Mouse (Mus musculus): ENCODE results near the gene Rab34. TPM values are rescaled to one million over a fixed set of nuclear protein-coding genes. Genes with fewer than 3 reads are reported as not detected.
A peak's percentile ranks its signal among the peaks of the same experiment; 100 is the strongest.

Gene Rab34
- total and polyA plus RNA-seq, 2 experiments from 2014 or later: 37.1 to 55.1 TPM

GRCm38 (mm10) chr11:78213086-78213817, 25.0 kb downstream of the Rab34 start:
- peaks cover 96% of the 10 kb centered on the region for H3K36me3 ChIP-seq (replicated peaks; ENCODE audit: control insufficient read depth, insufficient read depth, low read length)
- TF ChIP-seq EP300 (IDR thresholded peaks at IDR 0.05; ENCODE audit: low read depth) (no peak), CTCF (IDR thresholded peaks at IDR 0.05; ENCODE audit: low read depth) (no peak)
- 89% methylated on average over 14 of the region's 14 CpGs for WGBS
- no peak overlapping the region for H3K4me2 ChIP-seq (ENCODE audit: low read depth, low read length)
- no peak for DNase-seq (ENCODE audit: low spot score)
- H3K4me1 ChIP-seq (ENCODE audit: control insufficient read depth, insufficient read depth): no peaks in the 10 kb centered on the region
- H3K4me3 ChIP-seq (ENCODE audit: low read depth, low read length): no peak overlapping the region
- H3K9me3 ChIP-seq (replicated peaks; ENCODE audit: control insufficient read depth, low read length): no peaks in the 10 kb centered on the region
- H3K27ac ChIP-seq (ENCODE audit: low read depth): no peak overlapping the region
- H3K27me3 ChIP-seq (ENCODE audit: control insufficient read depth, insufficient read depth, low read length): no peaks in the 10 kb centered on the region
- no peak overlapping the region for H3K9ac ChIP-seq (replicated peaks; ENCODE audit: low read depth, low read length)
- ATAC-seq (ENCODE audit: insufficient read depth, low read depth): no peak

GRCm38 (mm10) chr11:78215709-78216317, 27.6 kb downstream of the Rab34 start:
- Histone ChIP-seq H3K36me3 (replicated peaks; ENCODE audit: control insufficient read depth, insufficient read depth, low read length) (peaks cover 95% of the 10 kb centered on the region), H3K4me2 (ENCODE audit: low read depth, low read length) (no peak overlapping the region), H3K27ac (ENCODE audit: low read depth) (no peak overlapping the region), H3K4me3 (ENCODE audit: low read depth, low read length) (no peak overlapping the region), H3K9me3 (replicated peaks; ENCODE audit: control insufficient read depth, low read length) (no peaks in the 10 kb centered on the region), H3K4me1 (ENCODE audit: control insufficient read depth, insufficient read depth) (no peaks in the 10 kb centered on the region), H3K27me3 (ENCODE audit: control insufficient read depth, insufficient read depth, low read length) (no peaks in the 10 kb centered on the region), H3K9ac (replicated peaks; ENCODE audit: low read depth, low read length) (no peak overlapping the region)
- DNase-seq (ENCODE audit: low spot score) (no peak), ATAC-seq (ENCODE audit: insufficient read depth, low read depth) (no peak)
- 82% methylated on average over 11 of the region's 11 CpGs for WGBS
- no peak for TF ChIP-seq CTCF (IDR thresholded peaks at IDR 0.05; ENCODE audit: low read depth)
- TF ChIP-seq EP300 (IDR thresholded peaks at IDR 0.05; ENCODE audit: low read depth): no peak

DNA sequence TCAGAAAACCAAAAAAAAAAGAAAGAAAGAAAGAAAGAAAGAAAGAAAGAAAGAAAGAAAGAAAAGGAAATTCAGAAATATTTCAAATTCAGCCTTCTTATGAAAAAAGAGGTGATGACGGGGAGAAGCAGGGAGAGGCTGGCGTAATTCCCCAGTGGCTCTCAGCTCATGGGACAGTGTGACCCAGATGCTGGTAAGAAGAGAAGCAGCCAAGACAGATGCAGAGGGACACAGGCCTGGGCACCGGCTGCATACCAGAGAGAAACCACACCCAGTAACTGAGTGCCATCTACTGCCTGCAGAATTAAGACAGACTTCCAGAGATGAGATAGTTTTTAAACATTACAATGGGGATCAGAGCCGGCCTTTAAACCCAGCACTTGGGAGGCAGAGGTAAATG, 35.4 kb downstream of the Rab34 start:
- H3K27ac ChIP-seq (ENCODE audit: low read depth): no peak overlapping the region
- H3K9me3 ChIP-seq (replicated peaks; ENCODE audit: control insufficient read depth, low read length): no peaks in the 10 kb centered on the region
- no peak overlapping the region for H3K4me3 ChIP-seq (ENCODE audit: low read depth, low read length)
- H3K4me2 ChIP-seq (ENCODE audit: low read depth, low read length): no peak overlapping the region
- H3K4me1 ChIP-seq (ENCODE audit: control insufficient read depth, insufficient read depth): no peaks in the 10 kb centered on the region
- 84% methylated on average over 4 of the region's 4 CpGs for WGBS
- peaks cover 98% of the 10 kb centered on the region for H3K36me3 ChIP-seq (replicated peaks; ENCODE audit: control insufficient read depth, insufficient read depth, low read length)
- no peak for ATAC-seq (ENCODE audit: insufficient read depth, low read depth)
- DNase-seq (ENCODE audit: low spot score): no peak
- H3K9ac ChIP-seq (replicated peaks; ENCODE audit: low read depth, low read length): no peak overlapping the region
- TF ChIP-seq EP300 (IDR thresholded peaks at IDR 0.05; ENCODE audit: low read depth): no peak
- H3K27me3 ChIP-seq (ENCODE audit: control insufficient read depth, insufficient read depth, low read length): no peaks in the 10 kb centered on the region

GRCm38 (mm10) chr11:78231518-78231917, 43.3 kb downstream of the Rab34 start:
- H3K9me3 ChIP-seq (replicated peaks; ENCODE audit: control insufficient read depth, low read length): no peaks in the 10 kb centered on the region
- TF ChIP-seq EP300 (IDR thresholded peaks at IDR 0.05; ENCODE audit: low read depth) (no peak), CTCF (IDR thresholded peaks at IDR 0.05; ENCODE audit: low read depth) (no peak)
- no peaks in the 10 kb centered on the region for H3K4me1 ChIP-seq (ENCODE audit: control insufficient read depth, insufficient read depth)
- H3K27me3 ChIP-seq (ENCODE audit: control insufficient read depth, insufficient read depth, low read length): no peaks in the 10 kb centered on the region
- WGBS: 82% methylated on average over 6 of the region's 6 CpGs
- H3K4me2 ChIP-seq (ENCODE audit: low read depth, low read length): no peak overlapping the region
- no peak for DNase-seq (ENCODE audit: low spot score)
- H3K4me3 ChIP-seq (ENCODE audit: low read depth, low read length): no peak overlapping the region
- no peak overlapping the region for H3K9ac ChIP-seq (replicated peaks; ENCODE audit: low read depth, low read length)
- H3K27ac ChIP-seq (ENCODE audit: low read depth): no peak overlapping the region
- ATAC-seq (ENCODE audit: insufficient read depth, low read depth): no peak
- peaks cover 77% of the 10 kb centered on the region for H3K36me3 ChIP-seq (replicated peaks; ENCODE audit: control insufficient read depth, insufficient read depth, low read length)

DNA sequence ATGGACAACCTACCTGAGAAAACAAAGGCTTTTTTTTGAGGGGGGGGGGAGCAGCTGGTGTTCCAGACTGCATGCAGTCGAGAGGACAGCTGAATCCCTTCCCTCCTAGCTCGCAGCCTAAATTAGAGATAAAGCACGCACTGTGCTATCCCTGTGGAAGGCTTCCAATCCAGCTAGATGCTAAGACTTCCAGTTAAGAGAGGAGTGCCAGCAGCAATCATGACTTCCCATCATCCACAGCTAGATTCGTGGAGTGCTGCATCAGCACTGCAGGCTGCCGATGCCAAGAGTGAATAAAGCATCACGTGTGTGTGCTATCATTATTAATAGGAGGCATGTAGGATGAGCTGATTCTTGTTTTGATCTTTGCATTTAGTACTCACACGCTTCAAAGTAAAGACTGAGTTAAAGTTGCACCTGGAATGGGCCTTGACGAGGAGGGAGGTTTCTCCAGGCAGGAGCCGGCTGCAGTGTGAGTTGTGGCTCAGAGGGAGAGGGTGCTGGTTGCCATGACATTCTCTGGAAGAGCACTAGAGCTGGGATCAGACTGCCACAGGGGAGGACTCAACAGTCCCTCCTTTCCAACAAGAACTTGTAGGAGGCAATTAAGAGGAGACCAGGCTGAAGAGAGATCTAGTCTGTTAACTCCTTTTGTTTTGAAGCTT, 52.1 kb downstream of the Rab34 start:
- Histone ChIP-seq H3K27me3 (ENCODE audit: control insufficient read depth, insufficient read depth, low read length) (no peaks in the 10 kb centered on the region), H3K36me3 (replicated peaks; ENCODE audit: control insufficient read depth, insufficient read depth, low read length) (peaks cover 11% of the 10 kb centered on the region), H3K27ac (ENCODE audit: low read depth) (peak overlapping the region; percentile 30; the same call in 1 of the 2 replicates), H3K4me1 (ENCODE audit: control insufficient read depth, insufficient read depth) (peaks cover 15% of the 10 kb centered on the region), H3K4me2 (ENCODE audit: low read depth, low read length) (no peak overlapping the region), H3K4me3 (ENCODE audit: low read depth, low read length) (no peak overlapping the region), H3K9me3 (replicated peaks; ENCODE audit: control insufficient read depth, low read length) (no peaks in the 10 kb centered on the region), H3K9ac (replicated peaks; ENCODE audit: low read depth, low read length) (no peak overlapping the region)
- TF ChIP-seq EP300 (IDR thresholded peaks at IDR 0.05; ENCODE audit: low read depth) (no peak), CTCF (IDR thresholded peaks at IDR 0.05; ENCODE audit: low read depth) (no peak)
- no peak for DNase-seq (ENCODE audit: low spot score)
- no peak for ATAC-seq (ENCODE audit: insufficient read depth, low read depth)
- 51% methylated on average over 9 of the region's 9 CpGs for WGBS

Small RNAs within 50 kb of the gene (microRNA-seq; reads per million reads assigned to microRNA genes)
- gene Mir7653: not detected

Other genes starting within 250 kb of the Rab34 start
- gene Phf12, start 205.7 kb upstream of the Rab34 start, total RNA-seq (2014; rRNA removed; ENCODE audit: low replicate concordance): 19.2 and 25.1 TPM in 2 replicates
- gene Phf12, start 205.7 kb upstream of the Rab34 start, polyA plus RNA-seq (2015; fragmentation: Nextera tagmentation; extraction: Ambion mirVana): 5.6 and 7.3 TPM in 2 replicates
- gene Dhrs13, start 156.2 kb upstream of the Rab34 start, total RNA-seq (2014; rRNA removed; ENCODE audit: low replicate concordance): 7.3 and 9.4 TPM in 2 replicates
- gene Dhrs13, start 156.2 kb upstream of the Rab34 start, polyA plus RNA-seq (2015; fragmentation: Nextera tagmentation; extraction: Ambion mirVana): 7.7 and 8.6 TPM in 2 replicates
- gene Flot2, start 150.5 kb upstream of the Rab34 start, total RNA-seq (2014; rRNA removed; ENCODE audit: low replicate concordance): 77.9 and 111 TPM in 2 replicates
- gene Flot2, start 150.5 kb upstream of the Rab34 start, polyA plus RNA-seq (2015; fragmentation: Nextera tagmentation; extraction: Ambion mirVana): 91.3 and 95.0 TPM in 2 replicates
- gene Eral1, start 108.0 kb upstream of the Rab34 start, total RNA-seq (2014; rRNA removed; ENCODE audit: low replicate concordance): 33.5 and 40.8 TPM in 2 replicates
- 19.7 TPM in 2 replicates for gene Eral1, start 108.0 kb upstream of the Rab34 start, polyA plus RNA-seq (2015; fragmentation: Nextera tagmentation; extraction: Ambion mirVana)
- 10.8 and 24.6 TPM in 2 replicates for gene Fam222b, start 93.8 kb upstream of the Rab34 start, total RNA-seq (2014; rRNA removed; ENCODE audit: low replicate concordance)
- gene Fam222b, start 93.8 kb upstream of the Rab34 start, polyA plus RNA-seq (2015; fragmentation: Nextera tagmentation; extraction: Ambion mirVana): 11.1 TPM in 2 replicates
- gene Traf4, start 22.8 kb upstream of the Rab34 start, total RNA-seq (2014; rRNA removed; ENCODE audit: low replicate concordance): 25.1 and 42.6 TPM in 2 replicates
- 21.2 and 22.9 TPM in 2 replicates for gene Traf4, start 22.8 kb upstream of the Rab34 start, polyA plus RNA-seq (2015; fragmentation: Nextera tagmentation; extraction: Ambion mirVana)
- 24.6 and 27.2 TPM in 2 replicates for gene Nek8, start 11.8 kb upstream of the Rab34 start, total RNA-seq (2014; rRNA removed; ENCODE audit: low replicate concordance)
- 8.1 and 9.1 TPM in 2 replicates for gene Nek8, start 11.8 kb upstream of the Rab34 start, polyA plus RNA-seq (2015; fragmentation: Nextera tagmentation; extraction: Ambion mirVana)
- gene Tlcd1, start 11.7 kb upstream of the Rab34 start, total RNA-seq (2014; rRNA removed; ENCODE audit: low replicate concordance): 19.9 and 24.1 TPM in 2 replicates
- 15.1 and 16.8 TPM in 2 replicates for gene Tlcd1, start 11.7 kb upstream of the Rab34 start, polyA plus RNA-seq (2015; fragmentation: Nextera tagmentation; extraction: Ambion mirVana)
- 473 and 508 TPM in 2 replicates for gene Rpl23a, start 4.8 kb upstream of the Rab34 start, total RNA-seq (2014; rRNA removed; ENCODE audit: low replicate concordance)
- 719 and 776 TPM in 2 replicates for gene Rpl23a, start 4.8 kb upstream of the Rab34 start, polyA plus RNA-seq (2015; fragmentation: Nextera tagmentation; extraction: Ambion mirVana)
- gene Proca1, start 5.0 kb downstream of the Rab34 start, total RNA-seq (2014; rRNA removed; ENCODE audit: low replicate concordance): not detected in 2 replicates
- gene Proca1, start 5.0 kb downstream of the Rab34 start, polyA plus RNA-seq (2015; fragmentation: Nextera tagmentation; extraction: Ambion mirVana): 2.1 and 3.2 TPM in 2 replicates
- 62.5 and 101 TPM in 2 replicates for gene Sdf2, start 57.3 kb downstream of the Rab34 start, total RNA-seq (2014; rRNA removed; ENCODE audit: low replicate concordance)
- gene Sdf2, start 57.3 kb downstream of the Rab34 start, polyA plus RNA-seq (2015; fragmentation: Nextera tagmentation; extraction: Ambion mirVana): 58.9 and 64.3 TPM in 2 replicates
- 12.1 and 17.0 TPM in 2 replicates for gene Supt6, start 57.6 kb downstream of the Rab34 start, total RNA-seq (2014; rRNA removed; ENCODE audit: low replicate concordance)
- gene Supt6, start 57.6 kb downstream of the Rab34 start, polyA plus RNA-seq (2015; fragmentation: Nextera tagmentation; extraction: Ambion mirVana): 6.9 and 7.6 TPM in 2 replicates
- 105 and 108 TPM in 2 replicates for gene 2610507B11Rik, start 73.3 kb downstream of the Rab34 start, total RNA-seq (2014; rRNA removed; ENCODE audit: low replicate concordance)
- 86.4 and 91.2 TPM in 2 replicates for gene 2610507B11Rik, start 73.3 kb downstream of the Rab34 start, polyA plus RNA-seq (2015; fragmentation: Nextera tagmentation; extraction: Ambion mirVana)
- 0.19 TPM in 1 of 2 replicates, not detected in the other for gene BC030499, start 102.4 kb downstream of the Rab34 start, total RNA-seq (2014; rRNA removed; ENCODE audit: low replicate concordance)
- 0.18 and 0.22 TPM in 2 replicates for gene BC030499, start 102.4 kb downstream of the Rab34 start, polyA plus RNA-seq (2015; fragmentation: Nextera tagmentation; extraction: Ambion mirVana)
- 16.8 and 23.4 TPM in 2 replicates for gene Spag5, start 113.1 kb downstream of the Rab34 start, total RNA-seq (2014; rRNA removed; ENCODE audit: low replicate concordance)
- 5.5 and 6.8 TPM in 2 replicates for gene Spag5, start 113.1 kb downstream of the Rab34 start, polyA plus RNA-seq (2015; fragmentation: Nextera tagmentation; extraction: Ambion mirVana)
- gene Aldoc, start 134.5 kb downstream of the Rab34 start, total RNA-seq (2014; rRNA removed; ENCODE audit: low replicate concordance): 32.5 and 50.7 TPM in 2 replicates
- gene Aldoc, start 134.5 kb downstream of the Rab34 start, polyA plus RNA-seq (2015; fragmentation: Nextera tagmentation; extraction: Ambion mirVana): 15.1 and 15.2 TPM in 2 replicates
- gene Pigs, start 140.0 kb downstream of the Rab34 start, total RNA-seq (2014; rRNA removed; ENCODE audit: low replicate concordance): 36.0 and 39.7 TPM in 2 replicates
- 31.2 and 32.3 TPM in 2 replicates for gene Pigs, start 140.0 kb downstream of the Rab34 start, polyA plus RNA-seq (2015; fragmentation: Nextera tagmentation; extraction: Ambion mirVana)
- 52.9 and 57.3 TPM in 2 replicates for gene Unc119, start 155.1 kb downstream of the Rab34 start, total RNA-seq (2014; rRNA removed; ENCODE audit: low replicate concordance)
- 20.9 and 24.8 TPM in 2 replicates for gene Unc119, start 155.1 kb downstream of the Rab34 start, polyA plus RNA-seq (2015; fragmentation: Nextera tagmentation; extraction: Ambion mirVana)
- not detected in 2 replicates for gene Foxn1, start 198.1 kb downstream of the Rab34 start, total RNA-seq (2014; rRNA removed; ENCODE audit: low replicate concordance)
- not detected in 2 replicates for gene Foxn1, start 198.1 kb downstream of the Rab34 start, polyA plus RNA-seq (2015; fragmentation: Nextera tagmentation; extraction: Ambion mirVana)
- gene Slc13a2, start 233.8 kb downstream of the Rab34 start, total RNA-seq (2014; rRNA removed; ENCODE audit: low replicate concordance): 0.54 TPM in 1 of 2 replicates, not detected in the other
- gene Slc13a2, start 233.8 kb downstream of the Rab34 start, polyA plus RNA-seq (2015; fragmentation: Nextera tagmentation; extraction: Ambion mirVana): 0.10 TPM in 1 of 2 replicates, not detected in the other

All from heart, postnatal 0 days (tissue).